Mouse (Mus musculus): ENCODE results near the gene Acta1. TPM values are rescaled to one million over a fixed set of nuclear protein-coding genes. Genes with fewer than 3 reads are reported as not detected.

The Acta1 gene
- polyA plus RNA-seq, 1 experiment from 2014 or later, result 8.0 TPM

- no peak for ATAC-seq (ENCODE audit: low FRiP score, low read depth)
- Histone ChIP-seq H3K4me2 (no peak overlapping the region), H3K9me3 (no peaks in the 10 kb centered on the region), H3K4me3 (no peak overlapping the region), H3K9ac (no peak overlapping the region), H3K27ac (replicated peaks) (no peak overlapping the region), H3K27me3 (peaks cover 35% of the 10 kb centered on the region), H3K4me1 (replicated peaks) (peaks cover 21% of the 10 kb centered on the region), H3K36me3 (peaks cover 7% of the 10 kb centered on the region; the same call in 1 of the 2 replicates)
- WGBS, result 72% methylated on average over 9 of the region's 9 CpGs
Observed at GRCm38 (mm10) chr8:123895680-123896365, 1.3 kb upstream of the Acta1 start.

- Histone ChIP-seq H3K9me3 (no peaks in the 10 kb centered on the region), H3K27me3 (peaks cover 40% of the 10 kb centered on the region), H3K4me1 (replicated peaks) (peaks cover 21% of the 10 kb centered on the region), H3K4me2 (no peak overlapping the region), H3K4me3 (no peak overlapping the region), H3K27ac (replicated peaks) (no peak overlapping the region), H3K36me3 (0 out of 2 replicates have a peak, but pooled peaks cover under 1% of the 10 kb centered on the region), H3K9ac (no peak overlapping the region)
- ATAC-seq (ENCODE audit: low FRiP score, low read depth), result no peak
- WGBS, result 84% methylated on average over 4 of the region's 4 CpGs
Observed at GRCm38 (mm10) chr8:123895230-123895629, 679 bp upstream of the Acta1 start.

GRCm38 (mm10) chr8:123893413-123893812, 1.1 kb downstream of the Acta1 start:
- H3K27ac ChIP-seq (replicated peaks), result no peak overlapping the region
- peaks cover 50% of the 10 kb centered on the region for H3K27me3 ChIP-seq
- H3K9me3 ChIP-seq, result no peaks in the 10 kb centered on the region
- no peaks in the 10 kb centered on the region for H3K36me3 ChIP-seq
- no peak for ATAC-seq (ENCODE audit: low FRiP score, low read depth)
- WGBS, result 78% methylated on average over 11 of the region's 11 CpGs
- no peak overlapping the region for H3K4me3 ChIP-seq
- H3K9ac ChIP-seq, result no peak overlapping the region
- H3K4me2 ChIP-seq, result no peak overlapping the region
- peaks cover 21% of the 10 kb centered on the region for H3K4me1 ChIP-seq (replicated peaks)

- peaks cover 21% of the 10 kb centered on the region for H3K4me1 ChIP-seq (replicated peaks)
- H3K27me3 ChIP-seq, result peaks cover 50% of the 10 kb centered on the region
- peak overlapping the region; percentile 49 for H3K4me3 ChIP-seq
- 9% methylated on average over 30 of the region's 30 CpGs for WGBS
- ATAC-seq (ENCODE audit: low FRiP score, low read depth), result peak; percentile 40
- peak overlapping the region; percentile 69 for H3K9ac ChIP-seq
- H3K27ac ChIP-seq (replicated peaks), result peak overlapping the region; percentile 84
- H3K36me3 ChIP-seq, result no peaks in the 10 kb centered on the region
- peak overlapping the region; percentile 61 for H3K4me2 ChIP-seq
- no peaks in the 10 kb centered on the region for H3K9me3 ChIP-seq
Observed at GRCm38 (mm10) chr8:123892586-123893155, 1.9 kb downstream of the Acta1 start.

GRCm38 (mm10) chr8:123891883-123892585, 2.5 kb downstream of the Acta1 start:
- H3K27ac ChIP-seq (replicated peaks), result peak overlapping the region; percentile 84
- peak overlapping the region; percentile 69 for H3K9ac ChIP-seq
- peaks cover 50% of the 10 kb centered on the region for H3K27me3 ChIP-seq
- H3K4me1 ChIP-seq (replicated peaks), result peaks cover 21% of the 10 kb centered on the region
- under 1% methylated on average over 49 of the region's 49 CpGs for WGBS
- H3K4me2 ChIP-seq, result peak overlapping the region; percentile 61
- peak; percentile 88 for ATAC-seq (ENCODE audit: low FRiP score, low read depth)
- H3K36me3 ChIP-seq, result no peaks in the 10 kb centered on the region
- H3K9me3 ChIP-seq, result no peaks in the 10 kb centered on the region
- peak overlapping the region; percentile 49 for H3K4me3 ChIP-seq

- Histone ChIP-seq H3K9ac (peak overlapping the region; percentile 69), H3K4me1 (replicated peaks) (peaks cover 21% of the 10 kb centered on the region), H3K36me3 (no peaks in the 10 kb centered on the region), H3K27ac (replicated peaks) (peak overlapping the region; percentile 84), H3K9me3 (no peaks in the 10 kb centered on the region), H3K4me2 (peak overlapping the region; percentile 61), H3K27me3 (peaks cover 50% of the 10 kb centered on the region), H3K4me3 (peak overlapping the region; percentile 49)
- 2% methylated on average over 11 of the region's 11 CpGs for WGBS
- no peak for ATAC-seq (ENCODE audit: low FRiP score, low read depth)
Observed at GRCm38 (mm10) chr8:123891271-123891670, 3.3 kb downstream of the Acta1 start.

GRCm38 (mm10) chr8:123889797-123890196, 4.8 kb downstream of the Acta1 start:
- no peak overlapping the region for H3K4me2 ChIP-seq
- peaks cover 39% of the 10 kb centered on the region for H3K27me3 ChIP-seq
- no peak for ATAC-seq (ENCODE audit: low FRiP score, low read depth)
- no peak overlapping the region for H3K9ac ChIP-seq
- no peak overlapping the region for H3K27ac ChIP-seq (replicated peaks)
- H3K4me1 ChIP-seq (replicated peaks), result peaks cover 27% of the 10 kb centered on the region
- H3K36me3 ChIP-seq, result no peaks in the 10 kb centered on the region
- 66% methylated on average over 4 of the region's 4 CpGs for WGBS
- H3K4me3 ChIP-seq, result no peak overlapping the region
- no peaks in the 10 kb centered on the region for H3K9me3 ChIP-seq

GRCm38 (mm10) chr8:123887956-123888355, 6.6 kb downstream of the Acta1 start:
- Histone ChIP-seq H3K4me1 (replicated peaks) (peaks cover 37% of the 10 kb centered on the region), H3K27me3 (peaks cover 21% of the 10 kb centered on the region), H3K9me3 (no peaks in the 10 kb centered on the region), H3K4me3 (no peak overlapping the region), H3K9ac (no peak overlapping the region), H3K27ac (replicated peaks) (no peak overlapping the region), H3K36me3 (no peaks in the 10 kb centered on the region), H3K4me2 (no peak overlapping the region)
- no peak for ATAC-seq (ENCODE audit: low FRiP score, low read depth)
- WGBS, result 89% methylated on average over 2 of the region's 2 CpGs

- peaks cover 16% of the 10 kb centered on the region; the same call in 1 of the 2 replicates for H3K27me3 ChIP-seq
Observed at GRCm38 (mm10) chr8:123887163-123887562, 7.4 kb downstream of the Acta1 start.

GRCm38 (mm10) chr8:123884721-123885565, 9.6 kb downstream of the Acta1 start:
- peak overlapping the region; percentile 6; the same call in 1 of the 2 replicates for H3K4me3 ChIP-seq

More at GRCm38 (mm10) chr8:123887163-123887562, 7.4 kb downstream of the Acta1 start:
- H3K4me2 ChIP-seq, result no peak overlapping the region
- no peak overlapping the region for H3K4me3 ChIP-seq
- H3K36me3 ChIP-seq, result no peaks in the 10 kb centered on the region
- peaks cover 29% of the 10 kb centered on the region for H3K4me1 ChIP-seq (replicated peaks)
- no peaks in the 10 kb centered on the region for H3K9me3 ChIP-seq
- no peak overlapping the region for H3K9ac ChIP-seq
- H3K27ac ChIP-seq (replicated peaks), result no peak overlapping the region
- ATAC-seq (ENCODE audit: low FRiP score, low read depth), result no peak
- 93% methylated on average over 4 of the region's 4 CpGs for whole genome bisulfite sequencing

GRCm38 (mm10) chr8:123883094-123883493, 11.5 kb downstream of the Acta1 start:
- peaks cover 16% of the 10 kb centered on the region for H3K4me1 ChIP-seq (replicated peaks)
- no peak overlapping the region for H3K4me2 ChIP-seq
- H3K27me3 ChIP-seq, result no peaks in the 10 kb centered on the region
- 70% methylated on average over 4 of the region's 4 CpGs for WGBS
- no peak for ATAC-seq (ENCODE audit: low FRiP score, low read depth)
- H3K9ac ChIP-seq, result no peak overlapping the region
- no peak overlapping the region for H3K27ac ChIP-seq (replicated peaks)
- no peaks in the 10 kb centered on the region for H3K36me3 ChIP-seq
- no peak overlapping the region for H3K4me3 ChIP-seq
- H3K9me3 ChIP-seq, result no peaks in the 10 kb centered on the region

More at GRCm38 (mm10) chr8:123884721-123885565, 9.6 kb downstream of the Acta1 start:
- H3K27me3 ChIP-seq, result peaks cover 9% of the 10 kb centered on the region; the same call in 1 of the 2 replicates
- peaks cover 16% of the 10 kb centered on the region for H3K4me1 ChIP-seq (replicated peaks)
- 10% methylated on average over 14 of the region's 14 CpGs for WGBS
- ATAC-seq (ENCODE audit: low FRiP score, low read depth), result peak; percentile 90
- H3K27ac ChIP-seq (replicated peaks), result peak overlapping the region; percentile 73
- no peaks in the 10 kb centered on the region for H3K36me3 ChIP-seq
- no peaks in the 10 kb centered on the region for H3K9me3 ChIP-seq
- H3K4me2 ChIP-seq, result peak overlapping the region; percentile 33
- no peak overlapping the region; the same call in 1 of the 2 replicates for H3K9ac ChIP-seq

Data from hindbrain, embryonic 15.5 days (tissue).